Mouse (Mus musculus) olfactory bulb, adult 2 months (tissue): Measurements from ENCODE around the gene Ccdc62.

Source experiments
- CTCF ChIP-seq: fragments of 200-500 bp; IDR thresholded peaks from 2 replicates; pipeline ENCODE4 v1.5.1; 2012; ENCODE audit warnings: low read depth, mild to moderate bottlenecking, low read length, moderate library complexity; ENCODE audit not compliant: insufficient read depth
- POLR2A ChIP-seq: fragments of 200-500 bp; IDR thresholded peaks from 2 replicates; pipeline ENCODE4 v1.6.1; 2012; ENCODE audit warnings: mild to moderate bottlenecking, low read depth, low read length, moderate library complexity; ENCODE audit not compliant: insufficient read depth

GRCm38 (mm10) chr5:124004356-124005150, 74.1 kb downstream of the Ccdc62 start:
- TF ChIP-seq CTCF (no peak), POLR2A (no peak)
